Mouse (Mus musculus) ES-E14 (cell line): ENCODE results near the gene Stn1. TPM values are rescaled to one million over a fixed set of nuclear protein-coding genes. Genes with fewer than 3 reads are reported as not detected.

Experiments used
- DNase-seq: peaks from one replicate; pipeline ENCODE4 v3.0.0-alpha.2; 2013; ENCODE audit warnings: low read depth, low spot score
- H3K27ac ChIP-seq: 2 replicates; pipeline ENCODE4 v1.5.1; 2012; ENCODE audit warnings: low read depth, mild to moderate bottlenecking, low read length, moderate library complexity, mixed read lengths; ENCODE audit not compliant: poor library complexity, insufficient read depth, severe bottlenecking
- H3K36me3 ChIP-seq: 2 replicates; pipeline ENCODE4 v1.6.1; 2012; ENCODE audit warnings: mild to moderate bottlenecking, low read length, moderate library complexity, mixed read lengths; ENCODE audit not compliant: control insufficient read depth, poor library complexity, insufficient read depth, severe bottlenecking
- H3K4me1 ChIP-seq, 2 experiments: fragments of 150-350 bp in 1 of 2; sonication (generic) in 1 of 2; 2 replicates each; pipeline ENCODE4 v1.6.1; 2012; ENCODE audit warnings: low read length in 2 of 2, mild to moderate bottlenecking in 1 of 2, mixed read lengths in 1 of 2; ENCODE audit not compliant: control insufficient read depth in 2 of 2, insufficient read depth in 2 of 2, poor library complexity in 1 of 2
- H3K4me3 ChIP-seq, 2 experiments: fragments of 150-350 bp in 1 of 2; sonication (generic) in 1 of 2; 2 replicates each; pipeline ENCODE4 v1.5.1; 2012; ENCODE audit warnings: low read length in 2 of 2, low read depth in 1 of 2, mild to moderate bottlenecking in 1 of 2, mixed read lengths in 1 of 2; ENCODE audit not compliant: insufficient read depth in 1 of 2, poor library complexity in 1 of 2, severe bottlenecking in 1 of 2
- H3K9ac ChIP-seq: 2 replicates; pipeline ENCODE4 v1.6.1; 2012; ENCODE audit warnings: low read depth, mild to moderate bottlenecking, low read length, mixed read lengths; ENCODE audit not compliant: poor library complexity, insufficient read depth, severe bottlenecking
- H3K9me3 ChIP-seq: fragments of 150-350 bp; sonication (generic); 2 replicates; pipeline ENCODE4 v1.6.1; 2012; ENCODE audit warnings: low read depth, mild to moderate bottlenecking, low read length; ENCODE audit not compliant: control insufficient read depth, insufficient read depth
- CHD2 ChIP-seq: IDR thresholded peaks from 2 replicates; pipeline ENCODE4 v1.6.1; 2014; ENCODE audit warnings: mild to moderate bottlenecking, low read depth, low read length, inconsistent platforms
- HCFC1 ChIP-seq: IDR thresholded peaks from 2 replicates; pipeline ENCODE4 v1.6.1; 2012; ENCODE audit warnings: low read length, inconsistent platforms, borderline replicate concordance; ENCODE audit not compliant: insufficient read depth
- MAFK ChIP-seq: IDR thresholded peaks from 2 replicates; pipeline ENCODE4 v1.6.1; 2014; ENCODE audit warnings: mild to moderate bottlenecking, low read depth, low read length, inconsistent platforms; ENCODE audit not compliant: insufficient read depth
- ZC3H11A ChIP-seq: IDR thresholded peaks from 2 replicates; pipeline ENCODE4 v1.6.1; 2012; ENCODE audit warnings: low read depth, mild to moderate bottlenecking, inconsistent platforms, low read length, borderline replicate concordance
- ZNF384 ChIP-seq: IDR thresholded peaks from 2 replicates; pipeline ENCODE4 v1.6.1; 2012; ENCODE audit warnings: low read depth, low read length, inconsistent platforms
- in situ Hi-C, 2 experiments: fragments of 600-800 bp; cut with MboI; formaldehyde crosslinking; loops; one replicate each; pipeline ENCODE4 v1.15.1; 2025; ENCODE audit warnings: low sequenced_read_pairs in 2 of 2, inconsistent platforms in 1 of 2; ENCODE audit not compliant: unreplicated experiment in 2 of 2
- total RNA-seq: library from RNA; depleted of rRNA; stranded (reverse); fragments of 300-350 nt; gene quantifications from 2 replicates; pipeline ENCODE4 v1.2.3, GENCODE M21; 2012

Gene Stn1
- total RNA-seq, 1 experiment = 22.9 TPM

DNA sequence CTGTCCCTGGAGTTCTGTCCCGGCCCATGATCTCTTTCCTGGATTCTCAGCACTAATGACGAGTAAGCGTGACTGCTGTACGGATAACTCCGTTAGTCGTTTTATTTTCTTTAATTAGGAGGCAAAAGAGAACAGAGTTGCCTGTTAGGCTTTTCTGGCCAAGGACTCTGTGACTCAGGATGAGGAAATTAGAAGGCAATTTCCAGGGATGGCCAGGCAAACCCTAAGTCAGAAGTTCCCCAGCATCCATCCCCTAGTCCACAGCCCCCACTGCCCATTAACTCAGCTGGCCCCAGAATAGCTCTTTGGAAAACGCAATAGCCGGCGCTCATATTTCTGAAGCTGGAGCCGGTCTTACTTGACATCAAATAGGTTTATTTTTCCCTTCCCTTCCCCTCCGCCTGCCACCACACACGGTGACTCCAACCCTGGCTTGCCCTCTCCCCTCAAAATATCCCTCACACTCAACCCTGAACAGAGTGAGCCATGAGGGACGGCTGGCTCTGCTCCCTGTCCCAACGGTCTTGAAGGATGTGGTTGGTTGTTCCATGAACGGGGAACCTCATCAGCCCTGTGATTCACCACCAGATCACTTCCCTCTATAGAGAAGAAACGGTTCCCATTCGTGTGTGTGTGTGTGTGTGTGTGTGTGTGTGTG, 78.7 kb downstream of the Stn1 start:
- peaks cover 0 to 36% of the 10 kb centered on the region in 2 experiments; a peak in 2 of 4 replicates for H3K4me1 ChIP-seq

DNA sequence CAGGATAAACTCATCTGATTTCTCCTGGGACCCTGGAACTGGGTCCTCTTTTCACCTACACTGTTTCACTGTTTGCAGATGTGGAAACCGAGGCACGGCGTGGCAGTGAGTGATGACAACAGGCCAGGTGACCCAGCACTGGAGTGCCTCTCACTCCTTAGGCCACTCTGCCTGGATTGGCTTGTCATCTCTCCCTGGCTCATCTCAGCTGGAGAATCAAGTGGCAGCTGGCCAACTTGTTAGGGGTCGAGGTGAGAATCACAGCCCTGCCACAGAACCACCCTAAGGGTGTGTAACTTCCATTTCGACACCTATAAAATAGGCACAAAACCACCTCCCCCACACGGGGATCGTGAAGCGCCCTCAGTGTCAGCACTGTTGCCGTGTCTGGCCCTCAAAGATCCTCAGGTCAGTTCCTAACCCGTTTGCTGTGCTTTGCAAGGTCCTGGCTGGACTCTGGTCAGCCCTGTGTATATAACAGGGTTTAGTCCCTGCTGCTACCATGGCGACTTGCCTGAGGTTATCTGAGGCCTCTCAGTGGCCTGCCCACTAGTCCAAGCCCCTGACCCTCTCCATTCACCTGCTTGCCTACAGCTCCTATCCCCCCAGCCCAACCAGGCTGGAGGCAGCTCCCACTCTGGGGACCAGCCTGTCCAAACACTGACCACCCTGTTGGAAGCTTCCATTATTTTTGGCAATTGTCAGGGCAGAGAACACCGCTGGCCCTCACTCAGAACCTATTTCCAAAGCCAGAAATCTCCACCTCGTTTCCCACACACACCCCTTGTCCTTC, 79.4 kb downstream of the Stn1 start:
- no peak overlapping the region for H3K4me3 ChIP-seq
- no peaks in the 10 kb centered on the region for H3K36me3 ChIP-seq
- no peaks in the 10 kb centered on the region for H3K9me3 ChIP-seq
- TF ChIP-seq CHD2 (no peak), ZC3H11A (no peak), MAFK (no peak), ZNF384 (no peak), HCFC1 (no peak)
- H3K9ac ChIP-seq = no peak overlapping the region
- in situ Hi-C loops = no loop called here
- H3K4me1 ChIP-seq = peaks cover 0 to 39% of the 10 kb centered on the region in 2 experiments; a peak in 2 of 4 replicates
- no peak overlapping the region for H3K27ac ChIP-seq
- no peak for DNase-seq

More for the DNA sequence above, 78.7 kb downstream of the Stn1 start:
- Histone ChIP-seq H3K27ac (no peak overlapping the region), H3K4me3 (no peak overlapping the region), H3K9me3 (no peaks in the 10 kb centered on the region), H3K36me3 (no peaks in the 10 kb centered on the region), H3K9ac (no peak overlapping the region)
- DNase-seq = no peak
- in situ Hi-C loops = no loop called here
- TF ChIP-seq CHD2 (no peak), ZNF384 (no peak)

DNA sequence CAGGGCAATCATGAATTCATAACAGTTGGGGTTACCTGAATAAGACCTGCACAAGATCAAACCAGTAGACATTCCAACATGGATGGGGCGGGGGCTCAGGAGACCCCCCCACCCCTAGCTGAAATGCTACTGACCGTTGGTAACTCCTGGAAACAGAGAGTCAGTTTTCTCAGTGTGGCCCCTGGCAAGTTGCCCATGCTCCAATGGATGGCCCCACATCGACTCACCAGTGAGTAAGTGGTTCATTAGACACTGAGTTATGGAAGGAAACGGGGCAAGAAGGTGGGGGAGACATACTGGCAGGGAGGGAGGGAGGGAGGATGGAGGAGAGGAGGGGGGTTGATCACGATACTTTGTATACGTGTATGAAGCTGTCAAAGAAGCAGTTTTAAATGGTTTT, 81.3 kb downstream of the Stn1 start:
- H3K9ac ChIP-seq = no peak overlapping the region
- peaks cover 7 to 50% of the 10 kb centered on the region in 2 experiments; a peak in 3 of 4 replicates for H3K4me1 ChIP-seq
- TF ChIP-seq MAFK (no peak), HCFC1 (no peak), ZNF384 (no peak), CHD2 (no peak), ZC3H11A (no peak)
- H3K4me3 ChIP-seq = no peak overlapping the region
- H3K27ac ChIP-seq = no peak overlapping the region
- in situ Hi-C loops = no loop called here
- DNase-seq = no peak
- H3K9me3 ChIP-seq = no peaks in the 10 kb centered on the region
- no peaks in the 10 kb centered on the region for H3K36me3 ChIP-seq

DNA sequence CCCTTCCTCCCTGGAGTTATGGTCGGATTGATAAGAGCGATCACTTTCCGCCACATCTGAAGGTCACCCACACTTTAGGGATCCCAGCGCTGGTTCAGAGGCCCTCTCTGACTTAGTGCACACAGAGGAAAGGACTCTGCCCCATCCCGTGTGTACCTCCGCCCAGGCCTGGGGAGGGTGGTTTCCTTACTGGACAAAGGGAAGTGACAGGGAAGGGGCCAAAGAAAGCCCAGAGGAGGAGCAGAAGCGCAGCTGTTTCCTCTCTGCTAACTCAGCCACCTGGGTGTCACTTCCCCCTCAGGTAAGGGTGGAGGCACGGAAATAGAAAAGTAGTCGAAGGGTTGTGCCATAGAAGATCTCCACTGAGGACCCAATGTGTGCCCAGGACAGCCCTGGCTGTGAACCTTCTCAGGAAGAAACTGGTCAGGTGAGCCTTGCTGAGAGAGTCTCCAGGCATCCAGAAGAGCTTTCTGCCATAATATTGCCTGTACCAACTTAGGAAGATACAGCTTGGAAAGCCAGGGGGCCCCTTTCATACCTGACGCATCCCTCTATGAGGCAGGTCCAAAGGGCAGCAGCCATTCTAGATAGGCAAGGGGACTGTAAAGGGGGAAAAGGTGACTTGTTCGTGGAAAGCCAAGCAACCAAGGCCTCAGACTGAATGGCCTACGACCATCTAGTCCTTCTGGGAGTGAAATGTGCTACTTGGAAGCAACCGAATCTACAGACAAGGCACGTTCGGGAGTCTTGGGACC, 82.1 kb downstream of the Stn1 start:
- no peak for TF ChIP-seq CHD2
- TF ChIP-seq ZNF384 = no peak
- TF ChIP-seq HCFC1 = no peak
- TF ChIP-seq ZC3H11A = no peak
- DNase-seq = no peak
- H3K27ac ChIP-seq = no peak overlapping the region
- H3K4me1 ChIP-seq = peaks cover 9 to 50% of the 10 kb centered on the region in 2 experiments; a peak in 3 of 4 replicates
- H3K36me3 ChIP-seq = no peaks in the 10 kb centered on the region
- in situ Hi-C loops = no loop called here
- H3K4me3 ChIP-seq = no peak overlapping the region
- peak overlapping the region; percentile 49; the same call in 1 of the 2 replicates for H3K9ac ChIP-seq
- H3K9me3 ChIP-seq = no peaks in the 10 kb centered on the region
